Mouse (Mus musculus): ENCODE results near the gene Wdr41.

DNA sequence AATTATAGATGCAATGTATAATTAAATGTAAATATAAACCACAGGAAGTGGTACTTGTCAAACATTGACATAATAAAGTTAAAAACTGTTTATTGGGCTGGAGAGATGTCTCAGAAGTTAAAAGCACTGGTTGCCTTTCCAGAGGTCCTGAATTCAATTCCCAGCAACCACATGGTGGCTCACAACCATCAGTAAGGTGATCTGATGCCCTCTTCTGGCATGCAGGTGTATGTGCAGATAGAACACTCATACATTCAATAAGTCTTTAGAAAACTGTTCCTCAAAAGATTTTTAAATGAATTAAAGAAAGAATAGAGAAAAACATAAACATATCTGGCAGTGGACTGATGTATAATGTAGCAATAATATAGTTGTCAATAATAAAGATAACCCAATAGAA lies 94.1 kb downstream of the Wdr41 start:
- TF ChIP-seq CTCF (conservative IDR thresholded peaks at IDR 0.05; ENCODE audit: low read length): peak; percentile 41
- no peak for TF ChIP-seq POU5F1 (IDR thresholded peaks at IDR 0.05; ENCODE audit: borderline replicate concordance, low read length)

All from E14TG2a.4 (cell line).